Mouse (Mus musculus): ENCODE measurements around the gene Cd19.
A peak's percentile ranks its signal among the peaks of the same experiment; 100 is the strongest.

The Cd19 gene

GRCm38 (mm10) chr7:126377278-126378158 lies 37.2 kb downstream of the Cd19 start, which contains the start of gene Spns1:
Spns1 (minus strand) TSS chr7:126377450.
- peak; percentile 92 for DNase-seq (ENCODE audit: extremely low spot score)

GRCm38 (mm10) chr7:126376903-126377277 lies 37.8 kb downstream of the Cd19 start:
- no peak for DNase-seq (ENCODE audit: extremely low spot score)

- no peak for DNase-seq (ENCODE audit: extremely low spot score)
Measured at GRCm38 (mm10) chr7:126375012-126375411, 39.7 kb downstream of the Cd19 start.

GRCm38 (mm10) chr7:126374526-126374925 lies 40.2 kb downstream of the Cd19 start:
- DNase-seq (ENCODE audit: extremely low spot score), result no peak

- DNase-seq (ENCODE audit: extremely low spot score), result no peak
Measured at GRCm38 (mm10) chr7:126373007-126373406, 41.7 kb downstream of the Cd19 start.

- no peak for DNase-seq (ENCODE audit: extremely low spot score)
Measured at GRCm38 (mm10) chr7:126369393-126369792, 45.3 kb downstream of the Cd19 start, which contains the start of gene Lat. Lat (minus strand) TSS chr7:126369570.

- no peak for DNase-seq (ENCODE audit: extremely low spot score)
Measured at GRCm38 (mm10) chr7:126368367-126368766, 46.3 kb downstream of the Cd19 start.

GRCm38 (mm10) chr7:126367636-126368035 lies 47.1 kb downstream of the Cd19 start:
- DNase-seq (ENCODE audit: extremely low spot score), result no peak

GRCm38 (mm10) chr7:126363038-126363437 lies 51.7 kb downstream of the Cd19 start:
- DNase-seq (ENCODE audit: extremely low spot score), result no peak

- DNase-seq (ENCODE audit: extremely low spot score), result no peak
Measured at GRCm38 (mm10) chr7:126359049-126359448, 55.6 kb downstream of the Cd19 start.

Measured in embryo, embryonic 9.5 days (tissue).